Mouse (Mus musculus): Measurements from ENCODE around the gene Ror2. TPM values are rescaled to one million over a fixed set of nuclear protein-coding genes. Genes with fewer than 3 reads are reported as not detected.

Gene Ror2
- polyA plus RNA-seq, 1 experiment, result not detected

GRCm38 (mm10) chr13:53258497-53258896 is 27.4 kb downstream of the Ror2 start:
- WGBS, result 86% methylated on average over 4 of the region's 4 CpGs
- H3K4me3 ChIP-seq (replicated peaks; ENCODE audit: control insufficient read depth, low read depth, low read length), result no peak overlapping the region
- H3K4me1 ChIP-seq (ENCODE audit: control insufficient read depth, insufficient read depth, low read length), result no peaks in the 10 kb centered on the region
- TF ChIP-seq POLR2A (IDR thresholded peaks at IDR 0.05; ENCODE audit: borderline replicate concordance, control insufficient read depth, low read depth, low read length) (no peak), CTCF (IDR thresholded peaks at IDR 0.05; ENCODE audit: control insufficient read depth, insufficient read depth, low read length) (no peak)
- H3K27ac ChIP-seq (ENCODE audit: control insufficient read depth, insufficient read depth, low read depth, low read length, poor library complexity), result no peak overlapping the region

GRCm38 (mm10) chr13:53253255-53253654 is 32.7 kb downstream of the Ror2 start:
- H3K27ac ChIP-seq (ENCODE audit: control insufficient read depth, insufficient read depth, low read depth, low read length, poor library complexity), result no peak overlapping the region
- no peak for TF ChIP-seq POLR2A (IDR thresholded peaks at IDR 0.05; ENCODE audit: borderline replicate concordance, control insufficient read depth, low read depth, low read length)
- H3K4me1 ChIP-seq (ENCODE audit: control insufficient read depth, insufficient read depth, low read length), result no peaks in the 10 kb centered on the region
- H3K4me3 ChIP-seq (replicated peaks; ENCODE audit: control insufficient read depth, low read depth, low read length), result no peak overlapping the region
- 83% methylated on average over 12 of the region's 12 CpGs for WGBS

- 86% methylated on average over 24 of the region's 24 CpGs for WGBS
Measured at GRCm38 (mm10) chr13:53248586-53249401, 37.1 kb downstream of the Ror2 start.

GRCm38 (mm10) chr13:53248080-53248479 is 37.8 kb downstream of the Ror2 start:
- no peaks in the 10 kb centered on the region for H3K4me1 ChIP-seq (ENCODE audit: control insufficient read depth, insufficient read depth, low read length)
- TF ChIP-seq CTCF (IDR thresholded peaks at IDR 0.05; ENCODE audit: control insufficient read depth, insufficient read depth, low read length) (no peak), POLR2A (IDR thresholded peaks at IDR 0.05; ENCODE audit: borderline replicate concordance, control insufficient read depth, low read depth, low read length) (no peak)
- H3K4me3 ChIP-seq (replicated peaks; ENCODE audit: control insufficient read depth, low read depth, low read length), result no peak overlapping the region
- 71% methylated on average over 6 of the region's 6 CpGs for WGBS
- H3K27ac ChIP-seq (ENCODE audit: control insufficient read depth, insufficient read depth, low read depth, low read length, poor library complexity), result no peak overlapping the region

More at GRCm38 (mm10) chr13:53248586-53249401, 37.1 kb downstream of the Ror2 start:
- H3K4me1 ChIP-seq (ENCODE audit: control insufficient read depth, insufficient read depth, low read length), result no peaks in the 10 kb centered on the region
- no peak for TF ChIP-seq POLR2A (IDR thresholded peaks at IDR 0.05; ENCODE audit: borderline replicate concordance, control insufficient read depth, low read depth, low read length)
- TF ChIP-seq CTCF (IDR thresholded peaks at IDR 0.05; ENCODE audit: control insufficient read depth, insufficient read depth, low read length), result no peak
- H3K4me3 ChIP-seq (replicated peaks; ENCODE audit: control insufficient read depth, low read depth, low read length), result no peak overlapping the region
- H3K27ac ChIP-seq (ENCODE audit: control insufficient read depth, insufficient read depth, low read depth, low read length, poor library complexity), result no peak overlapping the region

GRCm38 (mm10) chr13:53247175-53247574 is 38.7 kb downstream of the Ror2 start:
- TF ChIP-seq POLR2A (IDR thresholded peaks at IDR 0.05; ENCODE audit: borderline replicate concordance, control insufficient read depth, low read depth, low read length) (no peak), CTCF (IDR thresholded peaks at IDR 0.05; ENCODE audit: control insufficient read depth, insufficient read depth, low read length) (no peak)
- WGBS, result 85% methylated on average over 6 of the region's 6 CpGs
- no peaks in the 10 kb centered on the region for H3K4me1 ChIP-seq (ENCODE audit: control insufficient read depth, insufficient read depth, low read length)
- no peak overlapping the region for H3K27ac ChIP-seq (ENCODE audit: control insufficient read depth, insufficient read depth, low read depth, low read length, poor library complexity)
- no peak overlapping the region for H3K4me3 ChIP-seq (replicated peaks; ENCODE audit: control insufficient read depth, low read depth, low read length)

- Histone ChIP-seq H3K27ac (ENCODE audit: control insufficient read depth, insufficient read depth, low read depth, low read length, poor library complexity) (no peak overlapping the region), H3K4me3 (replicated peaks; ENCODE audit: control insufficient read depth, low read depth, low read length) (no peak overlapping the region), H3K4me1 (ENCODE audit: control insufficient read depth, insufficient read depth, low read length) (no peaks in the 10 kb centered on the region)
- TF ChIP-seq POLR2A (IDR thresholded peaks at IDR 0.05; ENCODE audit: borderline replicate concordance, control insufficient read depth, low read depth, low read length), result no peak
- TF ChIP-seq CTCF (IDR thresholded peaks at IDR 0.05; ENCODE audit: control insufficient read depth, insufficient read depth, low read length), result no peak
- 84% methylated on average over 8 of the region's 8 CpGs for WGBS
Measured at GRCm38 (mm10) chr13:53244151-53244550, 41.8 kb downstream of the Ror2 start.

- H3K4me1 ChIP-seq (ENCODE audit: control insufficient read depth, insufficient read depth, low read length), result no peaks in the 10 kb centered on the region
- H3K27ac ChIP-seq (ENCODE audit: control insufficient read depth, insufficient read depth, low read depth, low read length, poor library complexity), result no peak overlapping the region
- WGBS, result 76% methylated on average over 10 of the region's 10 CpGs
- TF ChIP-seq POLR2A (IDR thresholded peaks at IDR 0.05; ENCODE audit: borderline replicate concordance, control insufficient read depth, low read depth, low read length) (no peak), CTCF (IDR thresholded peaks at IDR 0.05; ENCODE audit: control insufficient read depth, insufficient read depth, low read length) (no peak)
- no peak overlapping the region for H3K4me3 ChIP-seq (replicated peaks; ENCODE audit: control insufficient read depth, low read depth, low read length)
Measured at GRCm38 (mm10) chr13:53237455-53237854, 48.5 kb downstream of the Ror2 start.

- no peak overlapping the region for H3K4me3 ChIP-seq (replicated peaks; ENCODE audit: control insufficient read depth, low read depth, low read length)
- no peaks in the 10 kb centered on the region for H3K4me1 ChIP-seq (ENCODE audit: control insufficient read depth, insufficient read depth, low read length)
- WGBS, result 60% methylated on average over 18 of the region's 18 CpGs
- no peak overlapping the region for H3K27ac ChIP-seq (ENCODE audit: control insufficient read depth, insufficient read depth, low read depth, low read length, poor library complexity)
- no peak for TF ChIP-seq CTCF (IDR thresholded peaks at IDR 0.05; ENCODE audit: control insufficient read depth, insufficient read depth, low read length)
- TF ChIP-seq POLR2A (IDR thresholded peaks at IDR 0.05; ENCODE audit: borderline replicate concordance, control insufficient read depth, low read depth, low read length), result no peak
Measured at GRCm38 (mm10) chr13:53236434-53237401, 49.2 kb downstream of the Ror2 start.

All from bone marrow, adult 2 months (tissue).